Comparison of ENCODE assay signal across 13 mouse cellular contexts in the genomic region with DNA sequence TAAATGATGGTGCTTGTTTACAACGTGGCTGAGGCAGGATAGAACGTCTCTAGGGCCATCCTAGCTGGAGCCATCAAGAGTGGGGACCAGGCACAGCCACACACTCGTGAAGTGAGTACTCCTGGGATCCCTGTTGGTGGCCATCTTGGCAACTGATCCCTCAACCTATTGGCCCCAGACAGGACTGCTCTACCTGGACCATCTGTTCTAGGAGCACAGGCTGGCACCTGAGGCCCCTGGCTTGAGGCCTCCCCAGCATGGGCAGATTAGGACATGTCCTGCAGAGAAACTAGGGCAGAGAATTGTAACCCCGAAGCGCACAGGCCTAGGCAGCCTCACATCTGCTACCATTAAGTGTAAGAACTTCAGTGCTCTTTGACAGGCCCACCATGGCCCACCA. TPM values are rescaled to one million over a fixed set of nuclear protein-coding genes. Genes with fewer than 3 reads are reported as not detected.
DNase-seq lines count a peak whose midpoint lies in the region; ATAC-seq and TF ChIP-seq lines count a peak whose summit lies in the region.
"Had no signal": no experiment of that assay in that cellular context is flagged by ENCODE, and none has a peak within 500 bp of the region (broad histone marks: within the 10 kb centered on the region; RNA-seq: fewer than 3 reads in every experiment).

No protein-coding gene starts in this region.

- no peak for ATAC-seq in forebrain, embryonic 16.5 days
- no peak for ATAC-seq in forebrain, embryonic 12.5 days (ENCODE audit: low FRiP score)

- no peak overlapping the region for H3K9ac ChIP-seq in forebrain, embryonic 16.5 days (replicated peaks; ENCODE audit: low read depth, low read length)
- no peak overlapping the region for H3K9ac ChIP-seq in forebrain, embryonic 12.5 days
- H3K9ac ChIP-seq: embryonic facial prominence, embryonic 13.5 days; liver, embryonic 13.5 days had no signal

- peaks cover 35% of the 10 kb centered on the region for H3K4me1 ChIP-seq in forebrain, embryonic 16.5 days (replicated peaks; ENCODE audit: control insufficient read depth, insufficient read depth, low read length)
- H3K4me1 ChIP-seq in forebrain, embryonic 12.5 days, result 0 out of 2 replicates have a peak, but pooled peaks cover 3% of the 10 kb centered on the region
- H3K4me1 ChIP-seq in limb, embryonic 10.5 days, result peaks cover 24% of the 10 kb centered on the region
- H3K4me1 ChIP-seq: liver, embryonic 13.5 days had no signal

- peak overlapping the region; percentile 45 for H3K27ac ChIP-seq in forebrain, embryonic 16.5 days (ENCODE audit: low read length)
- H3K27ac ChIP-seq in forebrain, embryonic 12.5 days, result no peak overlapping the region
- H3K27ac ChIP-seq in left cerebral cortex, adult 2 months, result peak overlapping the region; percentile 77
- H3K27ac ChIP-seq in limb, embryonic 10.5 days, result peak overlapping the region; percentile 67
- H3K27ac ChIP-seq: embryonic facial prominence, embryonic 13.5 days; liver, embryonic 13.5 days had no signal

- H3K9me3 ChIP-seq in forebrain, embryonic 16.5 days (ENCODE audit: control insufficient read depth, low read length), result no peaks in the 10 kb centered on the region
- no peaks in the 10 kb centered on the region for H3K9me3 ChIP-seq in forebrain, embryonic 12.5 days
- no peaks in the 10 kb centered on the region for H3K9me3 ChIP-seq in limb, embryonic 10.5 days (replicated peaks)
- H3K9me3 ChIP-seq: embryonic facial prominence, embryonic 13.5 days; liver, embryonic 13.5 days had no signal

- intact Hi-C loops in left cerebral cortex, adult 2 months (cut with DNase I), result no loop called here

- no peak for DNase-seq in left cerebral cortex, adult 2 months (ENCODE audit: extremely low spot score in 1 of 2, low spot score in 2 of 2)
- DNase-seq in left cerebral cortex, adult 11 months (ENCODE audit: low spot score), result no peak
- DNase-seq in cerebellum, adult 18-20 months, result peak; percentile 85 to 91
- no peak for DNase-seq in limb, embryonic 10.5 days (ENCODE audit: low spot score)
- DNase-seq in embryo, embryonic 9.5 days (ENCODE audit: extremely low spot score), result no peak
- DNase-seq in lung, postnatal 25 days (ENCODE audit: low spot score), result no peak
- DNase-seq: liver, embryonic 13.5 days; lung, postnatal 4 days had no signal

- 87% methylated on average over 5 of the region's 5 CpGs for WGBS in forebrain, embryonic 16.5 days
- 93% methylated on average over 5 of the region's 5 CpGs for WGBS in forebrain, embryonic 12.5 days
- 87% methylated on average over 5 of the region's 5 CpGs for WGBS in limb, embryonic 10.5 days

- H3K36me3 ChIP-seq in forebrain, embryonic 16.5 days (ENCODE audit: control insufficient read depth, insufficient read depth), result peaks cover 60% of the 10 kb centered on the region
- H3K36me3 ChIP-seq in forebrain, embryonic 12.5 days (replicated peaks), result peaks cover 76% of the 10 kb centered on the region
- no peaks in the 10 kb centered on the region for H3K36me3 ChIP-seq in limb, embryonic 10.5 days
- H3K36me3 ChIP-seq: liver, embryonic 13.5 days had no signal

- H3K27me3 ChIP-seq in forebrain, embryonic 16.5 days (replicated peaks; ENCODE audit: control insufficient read depth, insufficient read depth, low read length), result no peaks in the 10 kb centered on the region
- peaks cover 11% of the 10 kb centered on the region; the same call in 1 of the 2 replicates for H3K27me3 ChIP-seq in forebrain, embryonic 12.5 days
- peaks cover 12% of the 10 kb centered on the region; the same call in 1 of the 2 replicates for H3K27me3 ChIP-seq in limb, embryonic 10.5 days (ENCODE audit: low read depth, poor library complexity, severe bottlenecking)
- H3K27me3 ChIP-seq: embryonic facial prominence, embryonic 13.5 days; liver, embryonic 13.5 days had no signal

- TF ChIP-seq CTCF in left cerebral cortex, adult 2 months (IDR thresholded peaks at IDR 0.05), result no peak

- no peak overlapping the region for H3K4me2 ChIP-seq in forebrain, embryonic 16.5 days (ENCODE audit: low read length)
- no peak overlapping the region for H3K4me2 ChIP-seq in forebrain, embryonic 12.5 days
- H3K4me2 ChIP-seq: embryonic facial prominence, embryonic 13.5 days; liver, embryonic 13.5 days had no signal

- no peak overlapping the region for H3K4me3 ChIP-seq in forebrain, embryonic 16.5 days (replicated peaks; ENCODE audit: low read length)
- no peak overlapping the region for H3K4me3 ChIP-seq in forebrain, embryonic 12.5 days (replicated peaks)
- no peak overlapping the region for H3K4me3 ChIP-seq in left cerebral cortex, adult 2 months
- no peak overlapping the region for H3K4me3 ChIP-seq in limb, embryonic 10.5 days
- H3K4me3 ChIP-seq: embryonic facial prominence, embryonic 13.5 days; liver, embryonic 13.5 days had no signal

RNA-seq across cellular contexts. Expression of a gene that starts 35.3 kb away (rescaled TPM):
- polyA plus RNA-seq in forebrain, embryonic 16.5 days (2015; fragmentation: Nextera tagmentation; extraction: Ambion mirVana), result 0.90 and 1.6 TPM in 2 replicates
- polyA plus RNA-seq in forebrain, embryonic 12.5 days (2016; fragmentation: Nextera tagmentation; extraction: Ambion mirVana), result 0.53 and 0.74 TPM in 2 replicates
- 1 to 10 TPM; 3.6 TPM for total RNA-seq in left cerebral cortex, adult 2 months (2021)
- 0.16 and 0.45 TPM in 2 replicates for polyA plus RNA-seq in limb, embryonic 10.5 days (2016; fragmentation: Nextera tagmentation; extraction: Ambion mirVana)
- total RNA-seq: granulocyte monocyte progenitor cell, adult 5-6 weeks; hematopoietic stem cell, adult 5-6 weeks had no signal

Comparison
In these comparisons a context has a peak if more than half of its experiments do, and no peak if none do; other contexts are left out.
1. DNase-seq: peak in cerebellum, adult 18-20 months (2 of 2); none in left cerebral cortex, adult 2 months (0 of 2), left cerebral cortex, adult 11 months (single experiment), limb, embryonic 10.5 days (single experiment), embryo, embryonic 9.5 days (single experiment) and lung, postnatal 25 days (single experiment).